Mouse (Mus musculus): ENCODE data around the gene Gm20388.

Gm20388 gene

DNA sequence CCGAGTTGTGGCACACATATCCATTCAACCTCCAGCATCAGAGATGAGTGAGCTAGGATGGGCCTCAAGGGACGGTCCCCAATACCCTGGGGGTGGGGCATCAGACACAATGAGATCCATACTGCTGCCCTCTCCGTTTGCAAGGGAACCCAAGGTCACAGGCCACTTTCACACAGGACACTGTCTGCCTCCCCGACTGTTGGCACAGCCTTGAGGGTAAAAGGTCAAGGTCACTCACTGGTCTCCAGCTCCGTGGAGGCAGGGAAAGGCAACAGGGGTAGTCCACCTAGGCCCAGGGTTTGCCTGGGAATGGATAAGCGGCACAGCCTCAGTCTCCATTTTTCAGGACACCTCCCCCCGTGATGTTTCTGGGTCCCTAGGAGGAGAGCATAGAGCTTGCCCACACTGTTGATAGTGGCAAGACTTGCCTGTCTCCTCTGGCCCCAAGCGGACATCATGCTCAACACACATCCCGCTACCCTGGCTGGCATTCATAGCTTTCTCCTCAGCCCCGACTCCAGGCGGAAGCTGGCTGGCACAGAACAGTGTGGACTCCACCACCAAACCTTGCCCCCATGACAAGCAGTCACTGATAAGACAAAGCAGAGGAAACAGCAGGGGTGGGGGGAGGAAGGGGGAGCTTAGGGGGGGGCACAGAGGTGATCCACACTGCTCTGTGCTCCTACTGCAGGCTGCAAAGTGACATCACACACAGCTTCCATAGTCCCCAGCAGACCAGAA is 2364.2 kb downstream of the Gm20388 start:
- no peak for DNase-seq

DNA sequence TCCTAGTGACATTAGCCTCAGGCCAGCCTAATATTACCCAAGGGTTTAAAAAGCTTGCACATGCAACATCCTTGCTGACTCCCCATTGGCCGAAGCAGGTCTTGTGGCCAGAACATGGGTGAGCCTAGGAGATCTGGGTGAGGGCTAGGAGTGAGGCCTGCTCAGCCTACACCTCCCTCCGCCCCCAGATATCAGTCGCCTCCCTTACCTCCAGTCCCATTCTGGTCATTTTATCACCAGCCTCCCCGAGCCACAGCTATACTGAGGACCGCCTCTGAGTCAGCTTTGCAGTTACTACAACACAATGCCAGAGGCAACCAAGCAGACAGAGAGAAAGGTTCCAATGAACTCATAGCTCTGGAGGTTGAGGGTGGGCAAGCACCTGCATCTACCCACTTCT is 2365.7 kb downstream of the Gm20388 start:
- no peak for DNase-seq

DNA sequence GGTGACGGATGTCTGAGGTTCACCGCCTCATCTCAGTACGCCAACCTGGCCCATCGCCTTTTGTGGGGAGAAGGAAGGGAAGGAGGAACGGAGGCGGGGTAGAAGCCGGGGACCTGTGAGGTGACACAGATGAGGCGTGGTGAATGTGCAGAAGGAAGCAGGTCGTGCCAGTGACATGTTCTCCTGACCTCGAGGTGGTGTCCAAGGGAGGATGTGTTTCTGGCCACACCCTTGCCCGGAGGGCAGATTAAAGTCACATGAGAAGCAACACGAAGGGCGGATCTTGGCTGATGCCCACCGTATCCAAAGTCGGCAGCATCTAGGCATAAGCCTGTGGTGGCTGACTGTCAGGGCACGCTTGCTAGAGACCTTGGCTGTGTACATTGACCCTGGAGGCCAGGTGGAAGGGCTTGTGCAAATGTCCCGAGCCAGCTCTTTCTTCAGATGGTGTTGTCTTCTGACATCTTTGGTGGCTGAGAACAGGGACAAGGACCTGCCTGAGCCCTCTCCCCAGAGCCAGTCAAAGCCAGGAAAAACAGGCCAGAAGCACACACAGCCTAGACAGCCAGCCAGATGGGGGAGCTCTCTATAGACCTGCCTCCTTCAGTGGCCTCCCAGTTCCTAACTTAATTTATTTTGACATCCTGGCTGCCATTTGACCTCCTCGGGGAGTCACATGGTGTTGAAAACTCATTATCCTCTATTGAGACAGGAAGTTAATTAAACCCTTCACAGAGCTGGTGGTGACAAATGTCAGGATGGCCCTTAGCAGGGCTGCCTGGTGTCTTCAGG is 2366.8 kb downstream of the Gm20388 start:
- peak in 1 of 2 experiments; percentile 22 for DNase-seq

DNA sequence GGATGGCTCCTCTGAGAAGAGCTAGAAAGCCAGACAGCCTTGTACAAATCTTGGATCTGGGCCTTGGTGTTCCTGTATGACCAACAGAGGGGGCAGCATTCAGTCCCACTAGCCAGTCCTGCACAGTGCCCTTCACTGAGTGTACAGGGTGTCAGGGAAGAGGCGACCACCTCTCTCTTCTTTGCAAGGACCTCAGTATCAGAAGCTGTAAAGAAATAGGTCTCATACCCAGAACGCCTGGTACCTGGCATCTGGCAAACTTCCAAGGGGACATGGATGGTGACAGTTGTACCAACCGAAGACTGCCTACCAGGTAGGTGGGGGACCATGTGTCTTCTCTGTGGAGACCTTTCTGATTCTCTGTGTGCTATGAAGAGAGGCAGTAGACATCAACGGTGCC is 2369.5 kb downstream of the Gm20388 start:
- no peak for DNase-seq

DNA sequence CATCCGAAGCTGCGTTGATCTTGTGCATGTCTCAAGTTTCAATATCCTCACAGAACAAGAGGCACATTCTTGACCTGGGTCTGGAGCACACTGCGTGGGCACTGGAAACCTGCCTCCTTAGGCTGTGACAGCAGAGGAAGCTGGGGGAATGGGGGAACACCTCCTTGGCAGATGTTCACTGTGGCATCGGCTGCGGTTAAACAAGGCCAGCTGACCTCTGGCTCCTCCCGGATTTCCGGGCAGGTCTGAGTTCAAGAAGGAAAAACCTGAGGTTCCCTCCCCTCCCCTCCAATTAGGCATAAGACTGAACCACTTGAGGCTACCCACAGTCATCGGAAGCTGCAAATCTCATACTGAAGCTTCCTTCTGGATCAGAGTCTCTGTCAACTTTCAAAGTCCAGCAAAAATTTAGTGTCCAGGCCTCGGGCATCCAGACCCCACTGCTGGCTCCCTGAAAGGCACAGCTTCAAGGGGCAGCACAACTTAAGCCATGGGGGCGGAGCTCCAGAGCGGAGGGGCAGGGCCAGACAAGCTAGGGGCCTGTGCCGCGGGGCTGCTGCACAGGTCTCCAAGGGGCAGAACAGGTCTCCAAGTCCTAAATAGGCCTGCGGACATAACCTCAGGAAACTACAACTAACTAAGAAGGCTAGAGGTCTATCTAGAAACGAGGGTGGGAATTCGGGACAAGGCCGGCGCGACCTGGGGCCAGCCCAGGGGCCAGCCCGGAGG is 2370.1 kb downstream of the Gm20388 start:
- DNase-seq = peak in 1 of 2 experiments; percentile 19

DNA sequence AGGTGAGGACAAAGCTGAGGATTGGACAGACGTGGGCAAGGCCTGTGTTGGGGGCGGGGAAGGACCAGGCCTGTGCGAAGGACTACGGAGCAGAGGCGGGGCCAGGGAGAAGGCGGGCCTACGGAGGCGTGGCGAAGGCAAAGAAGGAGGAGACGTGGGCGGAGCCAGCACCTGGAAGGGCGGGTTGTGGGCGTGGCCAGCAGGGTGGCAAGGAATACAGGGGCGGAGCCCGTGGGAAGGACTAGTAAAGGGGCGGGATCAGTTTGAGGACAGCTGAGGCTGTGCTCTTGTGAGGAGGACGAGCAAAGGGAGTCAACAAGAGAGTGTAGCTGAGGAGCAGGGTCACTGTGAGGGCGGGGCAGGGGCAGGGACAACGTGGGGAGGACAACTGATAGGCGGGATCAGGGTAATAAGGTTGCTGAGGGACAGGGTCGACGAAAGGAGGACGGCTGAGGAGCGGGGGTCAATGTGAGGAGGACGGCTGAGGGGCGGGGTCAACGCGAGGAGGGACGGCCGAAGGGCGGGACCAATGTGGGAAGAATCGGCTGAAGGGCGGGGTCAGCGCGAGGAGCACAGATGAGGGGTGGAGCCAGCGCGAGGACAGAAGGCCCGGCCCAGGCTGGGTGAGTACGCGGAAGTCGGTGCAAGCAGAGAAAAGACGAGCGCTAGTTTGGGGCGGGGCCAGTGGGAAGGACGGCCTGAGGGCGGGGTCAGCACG is 2370.8 kb downstream of the Gm20388 start:
- DNase-seq = peak; percentile 99 to 100

DNA sequence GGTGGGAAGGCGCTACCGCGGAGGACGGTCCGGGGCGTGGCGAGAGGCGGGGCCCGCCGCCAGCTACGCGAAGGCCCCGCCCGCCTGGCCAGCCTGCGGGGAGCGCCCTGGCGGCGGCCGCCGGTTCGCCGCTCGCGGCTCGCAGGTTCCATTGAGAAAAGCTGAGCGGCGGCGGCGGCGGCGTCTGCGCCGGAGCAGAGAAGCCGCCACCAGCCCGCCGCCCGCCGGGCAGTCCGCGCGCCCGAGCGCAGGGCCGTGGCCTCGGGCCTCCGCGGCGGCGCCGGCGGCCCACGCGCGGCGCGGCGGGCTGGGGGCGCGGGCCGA is 2371.4 kb downstream of the Gm20388 start, which contains the start of gene Zfpm1:
Zfpm1 (plus strand) TSS at position 107 of the 324 bp plus-strand sequence.
- no peak for DNase-seq

DNA sequence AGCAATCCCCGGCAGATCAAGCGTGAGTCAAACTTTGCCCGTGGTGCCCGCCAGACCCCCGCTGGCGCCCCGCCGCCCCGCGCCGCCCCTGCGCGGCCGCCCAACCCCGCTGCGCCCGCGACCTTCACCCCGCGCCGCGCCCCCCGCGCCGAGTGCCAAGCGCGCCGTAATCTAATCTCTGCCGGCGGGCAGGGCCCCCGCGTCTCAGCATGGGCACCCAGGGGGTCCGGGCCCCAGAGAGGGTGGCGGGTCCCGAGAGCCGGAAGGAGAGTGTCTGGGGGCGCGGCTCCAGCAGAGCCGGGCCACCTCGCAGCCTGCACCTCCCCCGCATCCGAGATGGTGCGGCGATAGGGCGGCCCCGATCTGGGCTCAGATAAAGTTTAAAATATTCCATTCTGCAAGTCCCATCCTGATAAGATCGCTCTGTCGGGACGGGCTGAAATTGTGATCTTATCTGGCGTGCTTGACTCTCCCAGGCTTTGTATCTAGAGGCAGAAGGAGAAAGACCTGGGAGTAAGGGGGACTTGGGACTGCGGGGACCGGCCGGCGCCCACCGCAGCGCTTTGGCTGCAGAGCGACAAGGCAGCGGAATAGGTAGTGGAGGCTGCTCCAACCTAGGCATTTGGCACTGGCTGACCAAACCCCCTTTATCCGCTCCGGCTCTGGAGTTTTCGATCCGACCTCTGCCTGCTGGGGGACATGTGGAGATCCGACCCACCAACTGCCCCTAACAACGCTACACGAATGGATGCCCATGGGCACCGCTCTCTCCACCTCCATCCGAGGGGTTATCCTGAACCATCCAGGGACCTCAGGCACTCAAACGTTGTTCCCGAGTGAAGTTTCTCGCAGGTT is 2372.1 kb downstream of the Gm20388 start:
- peak in 1 of 2 experiments; percentile 32 for DNase-seq

DNA sequence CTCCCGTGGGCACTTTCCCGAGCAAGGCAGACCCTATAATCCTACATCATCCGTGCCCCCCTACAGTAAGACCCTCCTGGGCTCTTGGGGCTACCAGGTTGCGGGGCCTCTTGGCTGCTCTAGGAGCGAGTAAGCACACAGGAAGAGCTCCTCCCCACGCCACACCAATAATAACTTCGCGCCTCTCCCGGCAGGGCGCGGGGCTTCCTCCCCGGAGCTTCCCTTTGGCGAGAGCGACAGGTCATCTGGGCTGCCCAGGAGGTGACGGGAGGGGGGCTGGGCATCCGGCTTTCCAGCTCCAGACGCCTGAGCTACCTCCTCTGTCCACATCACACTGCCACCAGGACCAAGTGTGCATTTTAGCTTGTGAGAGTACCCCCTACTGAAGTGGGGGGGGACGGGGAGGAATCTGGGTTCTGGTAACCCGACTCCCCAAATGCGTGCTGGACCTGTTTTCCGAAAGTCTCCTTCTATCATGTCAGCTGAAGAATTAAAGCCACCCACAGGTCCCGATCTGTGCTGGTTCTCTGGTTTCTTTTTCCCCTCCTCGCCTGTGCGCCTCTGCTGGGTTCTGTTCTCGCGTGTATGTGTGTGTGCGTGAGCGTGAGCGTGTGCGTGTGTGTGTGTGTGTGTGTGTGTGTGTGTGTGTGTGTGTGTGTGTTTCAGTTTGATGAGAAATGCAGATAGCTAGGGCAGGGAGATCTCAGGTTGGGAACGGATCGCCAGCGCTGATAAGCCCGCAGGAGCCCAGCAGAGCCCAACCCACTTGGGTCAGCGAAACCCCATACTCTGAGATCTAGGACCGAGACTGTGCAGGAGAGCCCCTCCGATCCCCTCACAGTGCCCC is 2372.9 kb downstream of the Gm20388 start:
- DNase-seq = peak; percentile 66 to 69

DNA sequence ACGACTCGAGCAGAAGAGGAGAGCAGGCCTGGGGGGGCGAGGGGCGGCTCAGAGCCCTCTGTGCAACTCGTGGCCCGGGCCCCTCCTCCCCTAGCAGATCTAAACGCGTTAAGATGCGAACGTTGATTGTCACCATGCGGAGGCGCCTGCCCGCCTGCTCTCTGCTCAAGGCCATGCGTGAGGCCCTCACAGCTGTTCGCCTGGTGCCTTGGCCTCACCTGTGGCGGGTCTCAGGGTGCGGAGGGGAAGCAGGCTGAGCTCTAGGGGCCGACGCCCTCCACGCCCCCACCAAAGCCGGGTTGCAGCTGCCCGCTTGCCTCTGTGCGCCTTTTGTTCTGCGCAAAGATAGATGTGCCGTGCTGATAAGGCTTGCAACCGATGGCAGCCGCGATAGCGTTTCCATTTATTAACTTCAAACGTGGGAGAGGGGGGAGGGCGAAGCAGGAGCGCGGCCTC is 2373.6 kb downstream of the Gm20388 start:
- DNase-seq = peak in 1 of 2 experiments; percentile 43

DNA sequence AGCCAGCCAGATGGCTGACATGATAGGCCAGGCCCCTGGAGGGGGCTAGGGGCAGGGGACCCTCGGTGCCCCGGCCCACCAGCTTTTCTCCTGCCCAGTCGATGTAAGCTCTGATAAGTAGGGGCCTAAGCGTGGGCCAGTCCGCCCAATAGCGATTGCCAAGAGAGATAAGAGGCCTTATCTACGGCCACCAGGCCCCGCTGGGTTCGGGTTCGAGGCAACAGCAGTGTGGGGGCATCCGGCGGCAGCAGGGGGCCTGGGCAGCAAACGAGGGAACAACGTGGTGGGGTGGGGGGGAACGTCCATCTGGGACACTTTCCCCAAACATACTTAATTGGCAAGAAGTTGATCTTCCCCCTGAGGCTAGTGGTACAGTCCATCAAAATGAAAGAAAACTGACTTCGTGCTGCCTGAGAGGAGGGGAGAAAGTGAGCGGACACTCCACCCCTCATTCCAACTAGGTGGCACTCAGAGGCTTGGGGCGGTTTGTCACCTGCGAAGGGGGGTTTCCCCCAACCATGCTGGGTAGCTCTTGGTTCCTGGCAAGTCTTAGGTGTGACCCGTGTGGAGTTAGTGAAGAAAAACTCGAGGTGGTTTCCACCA is 2374.1 kb downstream of the Gm20388 start:
- no peak for DNase-seq

DNA sequence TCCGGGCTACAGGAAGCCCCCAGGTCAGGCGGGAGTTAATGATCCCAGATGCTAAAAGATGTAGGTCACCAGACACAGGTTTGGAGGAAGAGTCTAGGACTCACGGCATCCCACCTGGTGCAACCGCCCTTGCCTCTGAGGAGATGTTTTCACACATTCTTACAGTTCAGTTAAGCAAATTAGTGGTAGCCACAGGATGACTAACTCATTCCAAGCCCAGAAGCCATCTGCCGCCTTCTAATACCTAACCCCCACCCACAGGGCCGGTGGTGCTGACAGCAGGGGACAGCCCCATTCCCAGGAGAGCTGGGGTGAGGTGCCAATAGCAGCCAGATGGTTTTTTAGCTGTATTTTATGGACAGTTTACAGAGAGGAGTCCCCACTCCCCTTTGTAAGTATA is 2375.1 kb downstream of the Gm20388 start:
- no peak for DNase-seq

DNA sequence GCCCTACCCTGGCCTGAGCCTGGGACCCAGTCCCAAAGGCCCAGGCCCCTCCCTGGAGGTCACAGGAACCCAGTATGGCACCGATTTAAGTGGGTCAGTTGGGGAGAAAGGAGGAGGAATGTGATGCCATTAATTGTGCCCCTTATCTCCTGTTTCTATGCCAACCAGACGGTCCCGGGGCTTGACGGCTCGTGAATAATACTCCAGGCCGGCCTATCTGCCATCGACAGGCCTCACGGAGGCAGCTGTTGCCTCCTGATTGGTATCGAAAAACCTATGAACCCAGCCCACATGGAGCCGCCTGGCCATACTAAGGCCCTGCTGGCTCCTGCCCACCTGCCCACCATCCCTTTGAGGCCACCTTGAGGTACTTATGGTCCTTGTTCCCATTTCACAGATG is 2376.3 kb downstream of the Gm20388 start:
- no peak for DNase-seq

DNA sequence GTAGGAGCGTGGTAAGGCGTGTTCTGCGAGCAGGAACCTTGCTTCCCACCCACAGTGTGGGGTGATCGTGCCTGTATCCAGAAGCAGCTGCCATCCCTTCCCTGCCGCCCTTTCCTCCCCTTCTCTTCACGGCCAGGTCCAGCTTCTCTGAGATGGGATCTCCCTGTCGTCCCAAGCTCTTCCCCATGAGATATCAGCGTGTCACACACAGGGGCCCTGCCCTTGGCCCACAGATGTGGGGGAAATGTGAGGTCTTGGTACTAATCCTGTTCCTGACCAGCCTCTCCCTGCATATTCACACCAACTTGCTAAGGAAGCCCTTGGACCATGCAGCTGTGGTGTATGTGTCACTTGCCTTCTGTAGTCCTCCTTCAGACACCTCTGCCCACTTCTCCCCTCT is 2377.1 kb downstream of the Gm20388 start:
- DNase-seq = no peak

DNA sequence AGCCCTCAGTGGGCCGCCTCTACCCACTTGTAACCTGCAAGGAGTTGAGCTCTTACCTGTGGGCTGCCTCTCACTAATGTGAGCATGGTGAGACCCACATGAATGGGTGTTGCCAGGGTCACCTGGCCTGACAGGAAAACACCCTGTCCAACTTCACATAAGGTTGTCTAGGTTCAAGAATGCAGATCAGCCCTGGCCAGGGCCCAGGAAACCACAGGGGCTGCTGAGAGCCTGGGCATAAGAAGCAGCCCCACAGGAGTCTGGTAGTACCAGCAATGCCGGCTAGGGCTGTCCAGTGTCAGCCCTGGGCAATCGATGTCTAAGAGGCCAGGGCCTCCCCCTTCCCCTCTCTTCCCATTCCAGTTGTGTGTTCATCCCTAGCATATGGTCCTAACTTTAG is 2377.7 kb downstream of the Gm20388 start:
- DNase-seq = no peak

DNA sequence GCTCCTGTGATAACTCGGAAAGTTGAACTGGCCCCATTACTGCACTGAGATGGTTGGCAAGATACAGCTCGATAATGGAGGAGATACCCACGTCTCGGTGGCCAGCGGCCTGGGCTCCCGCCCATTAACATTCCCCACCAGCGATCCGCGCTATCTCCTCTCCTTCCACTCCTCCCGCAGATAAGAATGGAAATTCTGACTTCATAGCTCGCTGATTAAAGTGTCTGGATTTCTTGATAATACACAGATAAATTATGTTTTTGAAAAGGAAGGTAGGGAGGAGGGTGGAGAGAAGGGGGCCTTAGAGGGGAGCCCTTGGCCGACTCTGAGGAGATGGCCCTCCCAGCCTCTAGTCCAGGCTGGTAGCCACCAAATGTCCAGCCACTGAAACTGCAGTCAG is 2380.4 kb downstream of the Gm20388 start:
- no peak for DNase-seq

DNA sequence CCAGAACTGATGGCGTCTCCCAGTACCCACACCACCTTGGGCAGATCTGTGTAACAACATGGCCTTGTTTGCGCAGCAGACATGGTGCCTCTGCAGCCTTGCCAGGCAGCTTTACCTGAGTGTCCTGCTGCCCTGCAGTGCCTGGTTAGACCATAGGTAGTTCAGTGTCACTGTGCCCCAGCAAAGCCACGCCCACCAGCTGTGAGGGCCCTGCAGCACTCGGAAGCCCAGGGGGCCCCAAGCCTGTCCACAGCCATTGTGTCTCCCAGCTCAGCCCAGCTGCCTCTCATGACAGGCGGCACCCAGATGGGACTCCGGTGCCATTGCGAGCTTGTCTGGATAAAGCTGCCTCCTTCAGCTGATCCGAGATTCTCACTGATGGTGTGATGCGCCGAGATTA is 2380.9 kb downstream of the Gm20388 start:
- no peak for DNase-seq

DNA sequence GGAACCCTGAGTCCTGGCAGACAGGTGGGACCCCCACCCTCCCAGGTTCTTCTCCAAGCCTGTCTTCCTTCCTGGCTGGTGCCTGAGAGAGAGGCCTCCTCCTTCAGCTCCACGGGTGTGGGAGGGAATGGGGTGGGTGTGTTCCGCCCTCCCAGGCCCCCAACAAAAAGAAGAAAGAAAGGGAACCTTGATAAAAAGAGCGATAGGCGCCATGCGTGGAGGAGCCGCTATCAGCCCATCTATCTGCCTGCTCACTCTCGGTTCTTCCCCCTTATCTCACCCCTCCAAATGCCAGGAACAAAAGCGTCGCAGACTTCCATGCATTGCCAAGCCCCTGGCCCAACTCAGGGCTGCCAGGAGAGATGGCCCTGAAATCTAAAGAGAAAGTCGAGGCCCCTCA is 2382.8 kb downstream of the Gm20388 start:
- no peak for DNase-seq

DNA sequence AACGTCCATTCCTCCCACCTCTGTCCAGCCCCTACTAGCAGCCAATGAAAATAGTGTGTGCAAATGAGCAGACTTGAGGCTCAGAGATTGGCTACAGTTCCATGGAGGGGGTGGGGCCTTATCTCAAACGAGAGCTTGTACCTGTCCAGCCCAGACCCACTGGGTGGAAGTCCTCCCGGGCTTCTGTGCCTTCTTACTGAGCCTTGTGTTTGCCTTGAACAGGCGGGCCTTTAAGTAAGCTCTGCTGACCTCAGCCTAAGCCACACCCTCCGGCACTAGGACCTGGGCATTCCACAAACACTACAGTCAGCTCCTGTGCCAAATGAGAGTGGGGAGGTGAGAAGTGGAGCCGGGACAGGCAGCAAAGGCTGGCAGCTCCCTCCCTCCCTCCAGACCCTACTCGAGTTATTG is 2383.6 kb downstream of the Gm20388 start:
- DNase-seq = peak; percentile 80 to 90

DNA sequence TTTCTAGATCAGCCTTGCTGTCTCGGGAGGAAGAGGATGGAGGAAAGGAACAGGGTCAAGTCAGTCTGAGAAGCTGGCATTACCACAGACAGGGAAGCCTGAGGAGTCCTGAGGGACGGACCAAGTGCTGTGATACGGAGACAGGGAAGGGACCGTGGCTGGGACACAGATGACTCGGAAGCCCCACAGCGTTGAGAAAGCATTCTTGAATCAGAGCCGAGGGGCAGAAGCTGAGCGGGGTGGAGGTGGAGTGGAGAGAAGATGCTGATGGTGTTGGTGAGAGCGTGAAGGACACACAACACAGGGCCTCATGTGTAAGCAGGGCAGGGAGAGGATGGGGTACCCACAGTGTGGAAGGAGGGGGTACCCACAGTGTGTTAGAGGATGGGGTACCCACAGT is 2384.7 kb downstream of the Gm20388 start:
- no peak for DNase-seq

All from kidney, adult 8-10 months (tissue).